Mouse (Mus musculus) cortical plate, adult 2 months (tissue): Measurements from ENCODE around the gene Mras. TPM values are rescaled to one million over a fixed set of nuclear protein-coding genes. Genes with fewer than 3 reads are reported as not detected.

ENCODE experiments used
- H3K27ac ChIP-seq: fragments of 200-500 bp; 2 replicates; pipeline ENCODE4 v1.5.1; 2012; ENCODE audit warnings: low read length, control low read depth, inconsistent platforms; ENCODE audit not compliant: insufficient read depth
- H3K4me1 ChIP-seq: fragments of 200-500 bp; 2 replicates; pipeline ENCODE4 v1.6.1; 2011; ENCODE audit warnings: low read length; ENCODE audit not compliant: control insufficient read depth, insufficient read depth
- H3K4me3 ChIP-seq: fragments of 200-500 bp; 2 replicates; pipeline ENCODE4 v1.5.1; 2011; ENCODE audit warnings: mild to moderate bottlenecking, low read length, control low read depth; ENCODE audit not compliant: insufficient read depth
- CTCF ChIP-seq: fragments of 200-500 bp; IDR thresholded peaks from 2 replicates; pipeline ENCODE4 v1.5.1; 2011; ENCODE audit warnings: mild to moderate bottlenecking, control low read depth, low read length; ENCODE audit not compliant: insufficient read depth; ENCODE audit errors: extremely low read depth
- POLR2A ChIP-seq: fragments of 200-500 bp; IDR thresholded peaks from 2 replicates; pipeline ENCODE4 v1.6.1; 2011; ENCODE audit warnings: mild to moderate bottlenecking, low read length, control low read depth; ENCODE audit not compliant: insufficient read depth; ENCODE audit errors: extremely low read depth
- polyA plus RNA-seq: library from polyadenylated mRNA; depleted of rRNA; stranded (reverse); fragments of >200 nt; gene quantifications from 2 replicates; pipeline ENCODE4 v1.2.3, GENCODE M21; 2012

The Mras gene
- polyA plus RNA-seq, 1 experiment = 176 TPM

DNA sequence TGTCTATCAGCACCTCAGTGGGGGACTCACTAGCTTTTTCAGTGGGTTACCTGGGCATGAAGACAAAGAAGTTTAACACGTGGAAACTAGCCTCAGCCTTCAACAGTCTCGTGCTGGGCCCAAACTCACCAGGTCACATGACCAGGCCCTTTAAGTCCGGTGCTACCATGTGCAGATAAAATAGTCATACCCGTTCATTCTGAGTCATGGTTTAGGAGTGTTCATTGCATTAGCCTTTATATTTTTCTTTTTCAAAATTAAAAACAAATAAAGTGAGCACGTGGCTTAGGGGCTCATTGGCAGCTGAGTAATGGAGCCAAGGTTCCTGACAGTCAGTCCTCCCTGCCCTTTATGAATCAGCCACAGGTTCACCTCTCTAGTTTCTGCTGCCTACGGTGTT lies 6.4 kb downstream of the Mras start:
- TF ChIP-seq CTCF (no peak), POLR2A (no peak)
- Histone ChIP-seq H3K4me3 (no peak overlapping the region), H3K4me1 (peaks cover 24% of the 10 kb centered on the region), H3K27ac (peak overlapping the region; percentile 41; the same call in 1 of the 2 replicates)

DNA sequence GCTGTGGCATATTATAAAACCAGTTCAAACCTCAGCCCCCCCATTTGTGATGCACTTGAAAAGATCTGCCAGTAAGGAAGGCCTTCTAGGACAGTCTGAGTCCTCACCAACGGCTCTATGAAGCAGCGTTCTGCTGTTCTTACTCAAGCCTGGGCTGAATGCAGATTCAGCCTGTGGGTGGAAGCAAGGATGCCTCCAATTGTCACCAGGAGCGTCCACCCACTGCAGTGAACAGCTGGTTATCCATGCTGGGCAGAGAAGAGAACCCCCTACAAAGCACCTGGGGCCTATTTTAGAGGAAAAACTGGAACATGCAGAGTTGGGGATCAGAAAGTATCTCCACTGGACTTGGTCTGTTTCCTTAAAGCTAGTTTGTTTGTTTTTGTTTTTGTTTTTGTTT lies 7.3 kb downstream of the Mras start:
- H3K27ac ChIP-seq = peak overlapping the region; percentile 53; the same call in 1 of the 2 replicates
- TF ChIP-seq POLR2A (no peak), CTCF (no peak)
- peaks cover 29% of the 10 kb centered on the region for H3K4me1 ChIP-seq
- no peak overlapping the region for H3K4me3 ChIP-seq

GRCm38 (mm10) chr9:99428601-99429331 lies 8.4 kb downstream of the Mras start:
- Histone ChIP-seq H3K4me1 (peaks cover 26% of the 10 kb centered on the region), H3K4me3 (no peak overlapping the region), H3K27ac (peak overlapping the region; percentile 53)
- TF ChIP-seq POLR2A (no peak), CTCF (no peak)

DNA sequence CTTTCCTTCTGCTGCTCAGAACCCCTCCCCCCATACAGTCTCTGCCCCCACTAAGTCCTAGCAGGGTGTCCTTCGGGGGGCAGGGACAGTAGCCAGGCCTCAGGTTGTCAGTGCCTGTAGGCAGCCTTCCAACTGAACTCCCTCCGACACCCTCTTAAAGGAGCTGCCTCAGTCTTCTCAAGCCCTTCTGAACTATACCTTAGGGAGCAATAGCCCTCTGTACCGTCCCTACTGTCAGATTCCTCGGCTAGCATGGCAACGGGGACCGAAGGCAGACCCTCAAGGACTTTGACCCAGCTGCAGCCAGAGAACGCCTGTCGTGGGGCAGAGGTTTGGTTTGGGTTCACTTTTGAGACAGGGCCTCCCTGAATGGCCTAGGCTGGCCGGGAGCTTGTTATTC lies 11.9 kb downstream of the Mras start:
- TF ChIP-seq POLR2A = no peak
- TF ChIP-seq CTCF = no peak
- peaks cover 24% of the 10 kb centered on the region for H3K4me1 ChIP-seq
- H3K27ac ChIP-seq = no peak overlapping the region
- H3K4me3 ChIP-seq = no peak overlapping the region

DNA sequence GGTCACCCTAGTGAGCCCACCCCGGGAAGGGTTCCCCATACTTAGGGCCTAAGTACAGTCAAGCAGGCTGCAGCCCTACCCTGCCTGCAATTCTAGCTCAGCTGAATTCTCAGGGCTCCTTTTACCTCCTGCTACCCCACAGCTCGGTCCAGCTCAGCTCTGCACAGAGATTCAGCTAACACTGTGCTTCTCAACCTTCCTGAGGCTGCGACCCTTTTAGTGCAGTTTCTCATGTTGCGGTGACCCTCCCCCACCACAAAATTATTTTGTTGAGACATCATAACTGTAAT lies 12.7 kb downstream of the Mras start:
- TF ChIP-seq CTCF = no peak
- TF ChIP-seq POLR2A = no peak
- Histone ChIP-seq H3K4me1 (peaks cover 24% of the 10 kb centered on the region), H3K4me3 (no peak overlapping the region), H3K27ac (peak overlapping the region; percentile 54; the same call in 1 of the 2 replicates)

DNA sequence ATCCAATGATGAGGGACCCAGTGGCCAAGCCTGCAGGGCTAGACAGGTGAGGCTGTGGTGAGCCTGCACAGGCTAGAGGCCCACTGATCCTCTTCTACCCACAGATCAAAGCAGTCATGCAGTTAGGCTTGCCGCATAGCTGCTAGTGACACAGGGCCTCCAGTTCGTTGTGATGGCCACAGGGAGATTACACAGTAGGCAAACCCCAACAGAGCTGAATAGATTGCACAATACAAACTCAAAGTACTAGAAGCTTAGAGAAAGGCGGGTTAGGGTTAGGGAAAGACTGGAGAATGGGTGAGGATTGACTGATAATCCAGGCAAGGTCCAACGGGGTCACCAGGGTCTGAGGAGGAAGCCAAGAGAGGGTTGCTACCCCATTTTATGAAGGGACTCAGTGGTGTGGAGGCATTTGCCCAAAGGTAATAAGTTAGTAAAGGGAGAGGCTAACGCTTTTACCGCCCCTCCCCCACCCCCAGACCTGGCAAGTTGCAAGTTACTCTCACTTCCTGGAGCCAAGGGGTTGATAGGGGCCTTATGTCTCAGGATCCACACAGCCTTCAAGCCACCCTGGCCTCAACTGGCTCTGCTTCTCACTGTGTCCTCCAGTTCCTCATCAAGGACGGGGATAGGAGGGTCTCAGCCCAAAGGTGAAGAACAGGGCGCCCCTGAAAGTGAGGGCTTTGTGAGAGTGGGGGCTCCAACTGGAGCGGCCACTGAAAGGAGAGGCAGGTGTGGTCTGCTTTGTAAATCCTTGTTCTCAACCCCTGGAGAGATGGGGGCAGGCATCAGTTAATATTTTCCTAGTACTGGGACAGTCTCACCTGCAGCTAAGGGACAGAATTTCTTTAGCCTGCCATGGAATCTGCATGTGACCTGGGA lies 13.2 kb downstream of the Mras start:
- no peak overlapping the region for H3K27ac ChIP-seq
- no peak overlapping the region for H3K4me3 ChIP-seq
- TF ChIP-seq CTCF (no peak), POLR2A (no peak)
- peaks cover 25% of the 10 kb centered on the region for H3K4me1 ChIP-seq

GRCm38 (mm10) chr9:99421914-99422313 lies 15.3 kb downstream of the Mras start:
- TF ChIP-seq POLR2A (no peak), CTCF (no peak)
- no peak overlapping the region for H3K27ac ChIP-seq
- no peak overlapping the region for H3K4me3 ChIP-seq
- H3K4me1 ChIP-seq = peaks cover 27% of the 10 kb centered on the region

DNA sequence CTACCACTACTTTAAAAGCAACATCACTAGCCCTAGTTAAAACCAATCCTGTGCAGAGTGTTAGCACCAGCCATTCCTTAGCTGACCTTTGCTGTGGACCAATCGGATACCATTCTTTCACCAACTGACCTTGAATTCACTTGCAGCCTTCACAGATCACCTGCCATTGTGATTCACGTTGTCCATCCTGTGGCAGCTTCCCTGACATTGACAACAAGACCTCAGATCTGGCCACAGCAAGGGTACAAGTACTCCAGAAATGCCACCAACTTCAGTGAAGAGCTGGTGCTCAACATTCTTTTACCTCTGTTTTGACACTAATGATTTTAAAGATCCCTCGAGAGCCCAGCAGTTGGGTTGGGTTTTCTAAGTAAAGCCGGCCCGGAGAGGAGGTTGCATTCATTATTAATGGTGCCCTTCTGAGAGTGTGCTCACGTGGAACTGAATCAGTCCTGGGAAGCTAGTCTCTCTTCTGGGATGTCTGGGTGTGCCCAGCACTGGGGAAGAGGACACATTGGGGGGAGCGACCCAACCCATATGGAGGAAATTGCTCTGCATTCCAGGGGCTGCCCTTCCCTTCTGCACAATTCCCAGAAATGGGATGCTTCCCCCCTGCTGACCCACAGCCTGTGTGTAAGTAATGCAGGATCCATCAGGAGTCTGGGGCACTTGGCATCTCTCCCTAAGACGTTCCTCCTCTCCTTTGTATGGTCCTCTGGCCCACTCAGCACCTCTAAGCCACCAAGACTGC lies 17.1 kb downstream of the Mras start:
- Histone ChIP-seq H3K4me1 (peaks cover 27% of the 10 kb centered on the region), H3K27ac (no peak overlapping the region), H3K4me3 (no peak overlapping the region)
- TF ChIP-seq CTCF = no peak
- TF ChIP-seq POLR2A = no peak

DNA sequence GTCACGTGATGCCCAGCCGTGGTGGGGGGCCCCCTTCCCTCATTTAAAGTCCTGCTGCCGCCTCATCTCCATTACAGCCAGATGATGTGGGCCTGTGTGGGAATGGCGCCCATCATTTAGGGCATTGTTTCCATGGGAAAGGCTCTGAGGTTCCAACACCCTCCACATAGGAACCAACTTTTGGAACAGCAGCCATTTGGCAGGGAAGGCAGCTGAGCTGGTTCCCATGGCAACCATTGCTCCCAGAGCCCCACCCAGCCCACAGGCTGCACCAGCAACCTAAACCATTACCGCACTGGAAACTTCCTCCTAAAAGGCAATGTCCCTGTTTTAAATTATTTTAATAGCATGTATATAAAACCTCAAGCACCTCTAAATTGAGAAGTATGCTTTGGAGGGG lies 18.8 kb downstream of the Mras start:
- no peak overlapping the region for H3K4me3 ChIP-seq
- peak overlapping the region; percentile 51; the same call in 1 of the 2 replicates for H3K27ac ChIP-seq
- TF ChIP-seq POLR2A (no peak), CTCF (no peak)
- H3K4me1 ChIP-seq = peaks cover 25% of the 10 kb centered on the region

GRCm38 (mm10) chr9:99417288-99417846 lies 19.8 kb downstream of the Mras start:
- no peak overlapping the region for H3K4me3 ChIP-seq
- TF ChIP-seq POLR2A = no peak
- TF ChIP-seq CTCF = no peak
- peak overlapping the region; percentile 24; the same call in 1 of the 2 replicates for H3K27ac ChIP-seq
- H3K4me1 ChIP-seq = peaks cover 28% of the 10 kb centered on the region
